Mouse (Mus musculus): Measurements from ENCODE around the gene R3hdm2. TPM values are rescaled to one million over a fixed set of nuclear protein-coding genes. Genes with fewer than 3 reads are reported as not detected.

R3hdm2 gene
- polyA plus RNA-seq, 1 experiment: 31.0 TPM

DNA sequence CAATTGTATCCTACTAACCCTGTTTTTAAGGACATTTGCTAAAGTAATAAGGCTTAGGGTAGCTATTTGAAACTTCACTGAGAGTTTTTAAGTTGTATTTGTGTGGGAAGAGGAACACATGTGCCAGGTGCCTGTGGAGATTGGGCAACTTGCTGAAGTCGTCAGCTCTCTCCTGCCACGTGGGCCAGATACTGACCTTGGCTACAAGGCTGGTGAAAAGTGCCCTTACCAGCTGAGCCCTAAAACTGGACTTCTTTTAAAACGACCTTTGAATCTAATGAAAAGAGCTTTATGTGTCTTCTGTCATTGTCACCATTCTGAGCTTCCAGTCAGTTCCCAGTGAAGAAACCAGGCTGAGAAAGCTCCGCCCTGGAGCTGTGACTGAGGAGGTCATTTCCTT lies 27.3 kb downstream of the R3hdm2 start:
- TF ChIP-seq MYOD1 (IDR thresholded peaks at IDR 0.05; ENCODE audit: control insufficient read depth, insufficient read length, low read depth): no peak
- no peak for TF ChIP-seq CTCF (IDR thresholded peaks at IDR 0.05; ENCODE audit: control insufficient read depth, insufficient read depth, insufficient read length)
- no peak for TF ChIP-seq FOSL1 (IDR thresholded peaks at IDR 0.05; ENCODE audit: insufficient read depth, low read length, poor library complexity, severe bottlenecking)
- no peak for TF ChIP-seq MAX (IDR thresholded peaks at IDR 0.05)
- no peak for TF ChIP-seq USF1 (IDR thresholded peaks at IDR 0.05; ENCODE audit: low read depth)
- no peak for TF ChIP-seq CEBPB (IDR thresholded peaks at IDR 0.05; ENCODE audit: low read depth)
- TF ChIP-seq MYOG (IDR thresholded peaks at IDR 0.05; ENCODE audit: control insufficient read depth, extremely low read depth, insufficient read length): no peak
- H3K36me3 ChIP-seq (ENCODE audit: control insufficient read depth, insufficient read depth): peaks cover 6% of the 10 kb centered on the region
- peaks cover 1% of the 10 kb centered on the region for H3K79me3 ChIP-seq (ENCODE audit: low read depth)
- H3K27me3 ChIP-seq (ENCODE audit: control insufficient read depth, insufficient read depth, insufficient read length): no peaks in the 10 kb centered on the region
- peaks cover 15% of the 10 kb centered on the region for H3K79me2 ChIP-seq (ENCODE audit: control insufficient read depth, insufficient read depth)
- H3K4me3 ChIP-seq (ENCODE audit: insufficient read depth, poor library complexity, severe bottlenecking): no peak overlapping the region
- no peak overlapping the region for H3ac ChIP-seq (ENCODE audit: control insufficient read depth, insufficient read length, low read depth)

DNA sequence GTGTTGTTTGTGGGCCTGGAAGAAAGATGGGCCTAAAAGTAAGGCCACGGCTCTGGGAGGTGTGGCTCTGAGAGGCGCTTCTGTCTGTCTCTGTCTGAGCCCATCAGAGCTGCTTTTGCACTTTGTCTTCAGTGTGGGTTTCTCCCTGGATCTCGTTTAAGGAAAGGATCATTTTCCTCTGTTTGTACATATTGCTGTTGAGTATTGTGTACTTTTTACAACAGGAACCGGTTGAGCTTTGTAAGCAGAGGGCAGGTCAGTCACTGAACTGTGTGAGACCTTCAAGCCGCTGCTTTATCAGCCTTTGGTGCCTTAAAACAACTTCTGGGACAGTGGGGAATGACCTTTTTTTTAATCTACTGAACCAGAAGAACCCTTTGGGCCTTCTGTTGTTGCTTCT lies 32.0 kb downstream of the R3hdm2 start:
- Histone ChIP-seq H3K4me3 (ENCODE audit: insufficient read depth, poor library complexity, severe bottlenecking) (no peak overlapping the region), H3ac (ENCODE audit: control insufficient read depth, insufficient read length, low read depth) (no peak overlapping the region), H3K27me3 (ENCODE audit: control insufficient read depth, insufficient read depth, insufficient read length) (no peaks in the 10 kb centered on the region), H3K36me3 (ENCODE audit: control insufficient read depth, insufficient read depth) (no peaks in the 10 kb centered on the region), H3K79me2 (ENCODE audit: control insufficient read depth, insufficient read depth) (peaks cover 6% of the 10 kb centered on the region), H3K79me3 (ENCODE audit: low read depth) (peaks cover 3% of the 10 kb centered on the region)
- TF ChIP-seq MYOD1 (IDR thresholded peaks at IDR 0.05; ENCODE audit: control insufficient read depth, insufficient read length, low read depth): no peak
- no peak for TF ChIP-seq CTCF (IDR thresholded peaks at IDR 0.05; ENCODE audit: control insufficient read depth, insufficient read depth, insufficient read length)
- TF ChIP-seq FOSL1 (IDR thresholded peaks at IDR 0.05; ENCODE audit: insufficient read depth, low read length, poor library complexity, severe bottlenecking): no peak
- TF ChIP-seq MAX (IDR thresholded peaks at IDR 0.05): no peak
- no peak for TF ChIP-seq USF1 (IDR thresholded peaks at IDR 0.05; ENCODE audit: low read depth)
- TF ChIP-seq MYOG (IDR thresholded peaks at IDR 0.05; ENCODE audit: control insufficient read depth, extremely low read depth, insufficient read length): no peak
- TF ChIP-seq CEBPB (IDR thresholded peaks at IDR 0.05; ENCODE audit: low read depth): no peak

DNA sequence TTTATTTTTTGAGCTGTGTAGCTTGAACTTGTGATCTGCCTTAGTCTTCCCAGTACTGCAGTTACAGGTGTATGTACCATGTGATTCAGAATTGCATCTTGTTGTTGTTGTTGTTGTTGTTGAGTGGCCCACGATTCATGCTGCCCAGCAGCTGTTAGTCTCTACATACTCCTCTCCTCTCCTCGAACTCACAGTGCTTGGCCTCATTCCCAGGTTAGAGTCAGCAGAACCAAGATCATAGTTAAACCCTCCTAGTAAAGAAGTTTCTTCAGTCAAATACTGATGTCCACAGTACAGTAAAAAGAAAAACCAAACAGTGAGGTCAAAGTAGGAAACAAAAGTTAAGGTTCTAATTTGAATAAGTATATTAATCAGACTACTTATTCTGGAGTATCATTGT lies 32.6 kb downstream of the R3hdm2 start:
- no peaks in the 10 kb centered on the region for H3K27me3 ChIP-seq (ENCODE audit: control insufficient read depth, insufficient read depth, insufficient read length)
- no peak overlapping the region for H3K4me3 ChIP-seq (ENCODE audit: insufficient read depth, poor library complexity, severe bottlenecking)
- peaks cover 3% of the 10 kb centered on the region for H3K79me3 ChIP-seq (ENCODE audit: low read depth)
- no peak overlapping the region for H3ac ChIP-seq (ENCODE audit: control insufficient read depth, insufficient read length, low read depth)
- no peaks in the 10 kb centered on the region for H3K36me3 ChIP-seq (ENCODE audit: control insufficient read depth, insufficient read depth)
- TF ChIP-seq MAX (IDR thresholded peaks at IDR 0.05): no peak
- TF ChIP-seq MYOD1 (IDR thresholded peaks at IDR 0.05; ENCODE audit: control insufficient read depth, insufficient read length, low read depth): no peak
- TF ChIP-seq CTCF (IDR thresholded peaks at IDR 0.05; ENCODE audit: control insufficient read depth, insufficient read depth, insufficient read length): no peak
- no peak for TF ChIP-seq USF1 (IDR thresholded peaks at IDR 0.05; ENCODE audit: low read depth)
- TF ChIP-seq CEBPB (IDR thresholded peaks at IDR 0.05; ENCODE audit: low read depth): no peak
- no peak for TF ChIP-seq MYOG (IDR thresholded peaks at IDR 0.05; ENCODE audit: control insufficient read depth, extremely low read depth, insufficient read length)
- no peak for TF ChIP-seq FOSL1 (IDR thresholded peaks at IDR 0.05; ENCODE audit: insufficient read depth, low read length, poor library complexity, severe bottlenecking)
- H3K79me2 ChIP-seq (ENCODE audit: control insufficient read depth, insufficient read depth): peaks cover 7% of the 10 kb centered on the region

- Histone ChIP-seq H3K27me3 (ENCODE audit: control insufficient read depth, insufficient read depth, insufficient read length) (no peaks in the 10 kb centered on the region), H3K79me2 (ENCODE audit: control insufficient read depth, insufficient read depth) (peaks cover 13% of the 10 kb centered on the region)
- TF ChIP-seq MYOD1 (IDR thresholded peaks at IDR 0.05; ENCODE audit: control insufficient read depth, insufficient read length, low read depth) (no peak), USF1 (IDR thresholded peaks at IDR 0.05; ENCODE audit: low read depth) (no peak), CTCF (IDR thresholded peaks at IDR 0.05; ENCODE audit: control insufficient read depth, insufficient read depth, insufficient read length) (no peak), MYOG (IDR thresholded peaks at IDR 0.05; ENCODE audit: control insufficient read depth, extremely low read depth, insufficient read length) (no peak)
Observed at GRCm38 (mm10) chr10:127413585-127413984, 33.5 kb downstream of the R3hdm2 start.

DNA sequence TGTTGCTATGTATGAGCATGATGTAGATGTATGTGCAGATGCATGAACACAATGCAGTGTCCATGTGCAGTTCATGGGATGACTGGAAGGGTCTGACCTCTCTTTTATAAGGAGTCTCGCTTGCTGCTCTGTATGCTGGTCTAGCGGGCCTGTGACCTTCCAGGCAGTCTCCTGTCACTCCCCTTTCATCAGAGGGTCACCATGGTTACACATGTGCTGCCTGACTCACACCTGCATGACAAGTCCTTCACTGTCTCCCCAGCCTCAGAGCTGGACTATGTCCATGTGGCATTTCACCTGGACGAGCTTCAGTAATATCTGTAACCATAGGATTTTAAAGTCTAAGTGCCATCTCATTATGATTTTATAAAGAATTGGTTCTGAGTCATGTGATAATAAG lies 34.0 kb downstream of the R3hdm2 start:
- Histone ChIP-seq H3K4me3 (ENCODE audit: insufficient read depth, poor library complexity, severe bottlenecking) (no peak overlapping the region), H3ac (ENCODE audit: control insufficient read depth, insufficient read length, low read depth) (no peak overlapping the region), H3K79me2 (ENCODE audit: control insufficient read depth, insufficient read depth) (peaks cover 8% of the 10 kb centered on the region), H3K36me3 (ENCODE audit: control insufficient read depth, insufficient read depth) (no peaks in the 10 kb centered on the region), H3K79me3 (ENCODE audit: low read depth) (peaks cover 3% of the 10 kb centered on the region), H3K27me3 (ENCODE audit: control insufficient read depth, insufficient read depth, insufficient read length) (no peaks in the 10 kb centered on the region)
- TF ChIP-seq FOSL1 (IDR thresholded peaks at IDR 0.05; ENCODE audit: insufficient read depth, low read length, poor library complexity, severe bottlenecking) (no peak), MYOD1 (IDR thresholded peaks at IDR 0.05; ENCODE audit: control insufficient read depth, insufficient read length, low read depth) (no peak), MAX (IDR thresholded peaks at IDR 0.05) (no peak), USF1 (IDR thresholded peaks at IDR 0.05; ENCODE audit: low read depth) (no peak), CTCF (IDR thresholded peaks at IDR 0.05; ENCODE audit: control insufficient read depth, insufficient read depth, insufficient read length) (no peak), MYOG (IDR thresholded peaks at IDR 0.05; ENCODE audit: control insufficient read depth, extremely low read depth, insufficient read length) (no peak), CEBPB (IDR thresholded peaks at IDR 0.05; ENCODE audit: low read depth) (no peak)

More at GRCm38 (mm10) chr10:127413585-127413984, 33.5 kb downstream of the R3hdm2 start:
- H3K36me3 ChIP-seq (ENCODE audit: control insufficient read depth, insufficient read depth): no peaks in the 10 kb centered on the region
- H3K79me3 ChIP-seq (ENCODE audit: low read depth): peaks cover 3% of the 10 kb centered on the region
- H3ac ChIP-seq (ENCODE audit: control insufficient read depth, insufficient read length, low read depth): no peak overlapping the region
- H3K4me3 ChIP-seq (ENCODE audit: insufficient read depth, poor library complexity, severe bottlenecking): no peak overlapping the region

- no peaks in the 10 kb centered on the region for H3K36me3 ChIP-seq (ENCODE audit: control insufficient read depth, insufficient read depth)
- H3K79me3 ChIP-seq (ENCODE audit: low read depth): peaks cover 2% of the 10 kb centered on the region
- H3K79me2 ChIP-seq (ENCODE audit: control insufficient read depth, insufficient read depth): peaks cover 26% of the 10 kb centered on the region
- no peak overlapping the region for H3ac ChIP-seq (ENCODE audit: control insufficient read depth, insufficient read length, low read depth)
- no peak for TF ChIP-seq MYOG (IDR thresholded peaks at IDR 0.05; ENCODE audit: control insufficient read depth, extremely low read depth, insufficient read length)
- TF ChIP-seq FOSL1 (IDR thresholded peaks at IDR 0.05; ENCODE audit: insufficient read depth, low read length, poor library complexity, severe bottlenecking): no peak
- TF ChIP-seq MYOD1 (IDR thresholded peaks at IDR 0.05; ENCODE audit: control insufficient read depth, insufficient read length, low read depth): no peak
- no peak for TF ChIP-seq MAX (IDR thresholded peaks at IDR 0.05)
- TF ChIP-seq CTCF (IDR thresholded peaks at IDR 0.05; ENCODE audit: control insufficient read depth, insufficient read depth, insufficient read length): no peak
- no peak for TF ChIP-seq CEBPB (IDR thresholded peaks at IDR 0.05; ENCODE audit: low read depth)
- no peak for TF ChIP-seq USF1 (IDR thresholded peaks at IDR 0.05; ENCODE audit: low read depth)
- no peaks in the 10 kb centered on the region for H3K27me3 ChIP-seq (ENCODE audit: control insufficient read depth, insufficient read depth, insufficient read length)
- H3K4me3 ChIP-seq (ENCODE audit: insufficient read depth, poor library complexity, severe bottlenecking): no peak overlapping the region
Observed at GRCm38 (mm10) chr10:127420131-127420530, 40.0 kb downstream of the R3hdm2 start.

Measured in C2C12 (cell line).